Mouse (Mus musculus): ENCODE measurements around the gene Map7d1.

Map7d1 gene

DNA sequence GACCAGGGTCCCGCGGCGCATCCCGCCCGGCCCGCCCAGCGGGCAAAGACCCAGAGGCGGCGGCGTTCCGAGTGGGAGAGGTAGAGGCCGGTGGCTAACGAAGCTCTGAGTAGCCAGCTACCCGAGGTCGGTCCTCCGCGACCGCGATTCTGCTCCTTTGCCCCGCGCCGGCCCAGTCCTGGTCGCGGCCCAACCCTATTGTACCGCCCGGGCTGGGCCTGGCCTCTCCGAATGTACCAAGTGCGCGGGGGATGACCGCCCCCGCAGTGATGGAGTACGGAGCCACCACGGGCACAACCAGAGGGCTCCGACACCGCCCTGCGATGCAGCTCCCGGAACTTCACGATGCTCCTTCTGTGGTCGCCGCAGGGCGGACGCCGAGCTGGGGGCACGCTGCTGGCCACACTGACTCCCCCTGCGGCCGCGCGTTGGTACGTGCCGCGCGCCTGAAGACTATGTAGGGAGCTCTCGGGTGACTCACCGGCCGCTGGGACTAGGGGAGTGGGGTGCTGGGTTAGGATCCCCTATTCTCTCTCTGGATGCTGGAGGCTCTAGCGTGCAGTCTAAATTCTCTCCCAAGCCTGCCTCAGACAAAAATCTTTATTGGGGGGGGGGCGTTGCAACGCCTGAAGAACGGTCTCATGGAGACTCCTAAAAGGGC, at the start of gene Map7d1:
Gene Map7d1, minus strand, starts transcription at position 213 of the 661 bp plus-strand sequence.
- peak; percentile 90 for DNase-seq (ENCODE audit: low spot score)

- DNase-seq (ENCODE audit: low spot score) = no peak
Observed at GRCm38 (mm10) chr4:126305428-126305827, 49.3 kb upstream of the Map7d1 start.

DNA sequence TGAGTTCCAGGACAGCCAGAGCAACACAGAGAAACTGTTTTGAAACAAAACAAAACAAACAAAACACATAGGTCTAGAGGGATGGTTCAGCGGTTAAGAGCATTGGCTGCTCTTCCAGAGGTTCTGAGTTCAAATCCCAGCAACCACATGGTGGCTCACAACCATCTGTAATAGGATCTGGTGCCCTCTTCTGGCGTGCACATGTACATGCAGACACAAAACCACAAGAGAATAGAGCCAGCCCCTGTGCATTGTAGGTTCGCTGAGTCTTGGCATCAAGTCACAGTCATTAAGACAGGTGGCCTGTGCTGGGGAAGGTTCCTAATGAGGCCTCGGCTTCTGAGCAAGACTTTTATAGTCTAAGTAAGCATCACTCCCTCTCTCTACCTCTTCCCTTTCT, 47.7 kb upstream of the Map7d1 start:
- DNase-seq (ENCODE audit: low spot score) = no peak

GRCm38 (mm10) chr4:126301584-126302309, 45.6 kb upstream of the Map7d1 start:
- DNase-seq (ENCODE audit: low spot score) = no peak

- DNase-seq (ENCODE audit: low spot score) = no peak
Observed at GRCm38 (mm10) chr4:126300916-126301583, 44.9 kb upstream of the Map7d1 start.

GRCm38 (mm10) chr4:126296617-126297101, 40.5 kb upstream of the Map7d1 start:
- DNase-seq (ENCODE audit: low spot score) = no peak

DNA sequence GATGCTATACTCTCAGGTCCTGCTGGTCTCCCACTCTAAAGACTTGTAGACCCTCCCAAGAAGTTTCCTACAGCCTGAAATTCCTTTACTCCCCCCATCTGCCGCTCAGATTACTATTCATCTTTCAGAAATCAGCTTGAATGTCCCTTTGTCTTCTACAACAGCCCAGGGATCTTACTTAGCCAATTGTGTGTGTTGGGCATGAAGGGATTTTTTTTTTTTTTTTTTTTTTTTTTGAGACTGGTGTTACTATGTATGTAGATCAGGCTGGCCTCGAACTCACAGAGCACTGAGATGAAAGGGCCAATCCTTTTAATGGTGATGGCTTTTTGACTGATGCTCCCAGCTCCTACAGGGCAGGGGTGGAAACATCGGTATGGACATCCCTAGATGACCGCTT, 39.8 kb upstream of the Map7d1 start:
- DNase-seq (ENCODE audit: low spot score) = no peak

DNA sequence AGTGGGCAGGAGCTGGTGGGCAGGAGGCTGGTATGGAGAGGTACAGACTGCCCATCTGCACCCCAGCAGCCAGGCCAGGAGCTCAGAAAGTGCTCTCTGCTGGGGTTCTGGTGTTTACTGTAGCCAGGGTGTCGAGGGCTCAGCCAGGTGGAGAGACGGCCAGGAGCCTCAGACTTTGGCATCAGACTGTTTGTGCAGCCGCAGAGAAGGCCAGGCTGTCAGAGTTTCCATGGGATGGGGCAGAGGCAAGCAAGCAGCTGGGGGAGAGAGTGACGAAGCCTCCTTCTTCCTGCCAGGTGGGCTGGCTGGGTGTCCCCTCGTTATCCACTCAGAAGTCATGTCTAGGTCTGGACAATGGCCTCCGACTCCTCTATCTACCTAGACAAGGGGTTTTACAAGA, 39.0 kb upstream of the Map7d1 start:
- DNase-seq (ENCODE audit: low spot score) = no peak

- no peak for DNase-seq (ENCODE audit: low spot score)
Observed at GRCm38 (mm10) chr4:126291196-126291595, 35.1 kb upstream of the Map7d1 start.

- DNase-seq (ENCODE audit: low spot score) = no peak
Observed at GRCm38 (mm10) chr4:126290314-126290713, 34.2 kb upstream of the Map7d1 start.

DNA sequence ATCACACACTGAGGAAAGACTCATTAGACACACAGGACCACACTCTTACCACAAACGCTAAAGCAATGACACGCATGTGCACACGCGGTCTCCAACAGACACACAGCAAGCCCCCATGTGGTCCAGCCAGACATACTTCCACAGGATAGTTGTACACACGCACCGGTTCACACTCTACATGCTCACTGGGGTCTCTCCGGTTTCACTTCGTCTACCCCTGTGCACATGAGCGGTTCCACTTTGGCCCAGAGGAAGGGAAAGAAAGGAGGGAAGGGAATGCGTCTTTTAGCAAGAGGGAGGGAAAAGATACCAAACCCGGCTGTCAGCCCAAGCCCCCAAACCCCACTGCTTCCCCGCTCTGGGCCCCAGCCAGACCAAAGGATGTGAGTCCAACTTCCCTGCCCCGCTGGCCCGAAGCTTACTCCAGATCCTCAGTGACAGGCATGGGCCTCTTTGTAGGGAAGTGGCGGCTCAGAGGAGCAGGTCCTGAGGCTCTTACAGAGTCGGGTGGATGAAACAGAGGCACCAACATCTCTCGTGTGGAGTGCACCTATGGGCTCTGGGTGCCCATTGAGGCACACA, 32.0 kb upstream of the Map7d1 start:
- no peak for DNase-seq (ENCODE audit: low spot score)

DNA sequence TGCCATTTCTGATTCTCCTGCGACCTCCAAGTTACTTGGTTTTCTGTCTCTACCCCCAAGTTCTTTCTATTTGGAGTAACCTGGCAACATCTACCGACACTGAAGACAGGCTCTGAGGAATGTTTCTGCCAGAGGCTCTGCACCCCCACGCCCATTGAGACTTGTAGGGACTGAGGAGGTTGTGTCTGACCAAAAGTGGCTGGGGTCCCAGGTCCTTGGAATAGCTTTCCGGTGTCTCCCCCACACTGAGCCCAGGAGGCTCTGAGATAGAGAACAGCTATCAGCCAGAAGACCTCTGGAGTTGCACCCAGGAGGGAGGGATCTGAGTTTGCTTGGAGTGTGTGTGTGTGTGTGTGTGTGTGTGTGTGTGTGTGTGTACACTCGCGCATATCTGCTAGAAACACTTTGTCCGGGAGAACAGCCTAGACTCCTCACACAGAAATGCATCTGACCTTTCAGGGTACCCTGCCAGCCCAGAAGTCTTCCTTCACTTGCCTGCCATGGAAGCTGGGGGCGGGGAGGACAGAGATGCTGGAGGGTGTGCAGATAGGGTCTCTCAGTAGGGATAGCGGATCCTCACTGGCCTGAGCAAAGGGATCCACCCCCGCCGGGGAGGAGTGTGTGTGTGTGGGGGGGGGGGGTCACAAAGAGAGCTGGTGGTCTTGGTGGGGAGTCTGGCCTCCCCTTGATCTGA, 31.3 kb upstream of the Map7d1 start:
- no peak for DNase-seq (ENCODE audit: low spot score)

DNA sequence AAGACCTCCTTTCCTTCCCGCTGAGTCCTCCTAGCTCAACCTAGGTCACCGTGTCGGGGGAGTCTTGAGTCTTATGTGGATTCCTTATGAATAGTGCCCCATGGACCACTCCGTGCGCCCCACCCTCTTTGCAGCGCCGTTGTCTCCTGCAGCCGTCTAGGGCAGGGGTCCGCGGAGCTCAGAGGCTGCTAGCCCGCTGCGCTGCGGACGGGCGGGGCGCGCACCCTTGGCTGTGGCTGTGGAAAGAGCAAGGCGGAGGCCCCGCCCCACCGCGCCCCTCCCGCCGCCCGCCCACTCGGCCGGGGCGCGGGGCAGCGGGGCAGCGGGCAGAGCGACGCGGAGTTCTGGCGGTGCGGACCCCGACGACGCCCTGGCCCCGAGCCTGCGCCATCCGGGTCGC, 30.3 kb upstream of the Map7d1 start, which contains the start of gene Col8a2:
Gene Col8a2, plus strand, starts transcription at position 302 of the 400 bp plus-strand sequence.
- no peak for DNase-seq (ENCODE audit: low spot score)

GRCm38 (mm10) chr4:126283582-126283981, 27.4 kb upstream of the Map7d1 start:
- DNase-seq (ENCODE audit: low spot score) = no peak

GRCm38 (mm10) chr4:126281706-126282105, 25.6 kb upstream of the Map7d1 start:
- no peak for DNase-seq (ENCODE audit: low spot score)

DNA sequence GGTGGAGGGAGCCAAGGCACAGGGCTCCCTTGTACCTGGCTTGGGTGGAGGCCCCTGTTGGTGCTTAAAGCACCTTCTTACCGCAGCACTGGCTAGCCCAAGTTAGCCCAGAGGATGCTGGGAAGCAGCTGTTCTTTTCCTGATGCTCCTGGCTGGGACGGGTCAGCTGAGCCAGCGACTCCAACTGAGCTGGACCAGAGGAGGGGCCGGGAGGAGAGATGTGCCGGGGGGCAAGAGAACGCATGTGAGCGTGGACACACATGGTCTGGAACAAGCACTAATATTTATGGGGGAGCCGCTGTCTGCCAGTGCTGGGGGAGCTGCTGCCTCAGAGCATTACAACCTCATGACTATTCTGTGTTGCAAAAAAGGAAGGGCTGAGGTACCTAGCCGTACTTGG, 22.8 kb upstream of the Map7d1 start:
- no peak for DNase-seq (ENCODE audit: low spot score)

- DNase-seq (ENCODE audit: low spot score) = no peak
Observed at GRCm38 (mm10) chr4:126278565-126278915, 22.4 kb upstream of the Map7d1 start.

DNA sequence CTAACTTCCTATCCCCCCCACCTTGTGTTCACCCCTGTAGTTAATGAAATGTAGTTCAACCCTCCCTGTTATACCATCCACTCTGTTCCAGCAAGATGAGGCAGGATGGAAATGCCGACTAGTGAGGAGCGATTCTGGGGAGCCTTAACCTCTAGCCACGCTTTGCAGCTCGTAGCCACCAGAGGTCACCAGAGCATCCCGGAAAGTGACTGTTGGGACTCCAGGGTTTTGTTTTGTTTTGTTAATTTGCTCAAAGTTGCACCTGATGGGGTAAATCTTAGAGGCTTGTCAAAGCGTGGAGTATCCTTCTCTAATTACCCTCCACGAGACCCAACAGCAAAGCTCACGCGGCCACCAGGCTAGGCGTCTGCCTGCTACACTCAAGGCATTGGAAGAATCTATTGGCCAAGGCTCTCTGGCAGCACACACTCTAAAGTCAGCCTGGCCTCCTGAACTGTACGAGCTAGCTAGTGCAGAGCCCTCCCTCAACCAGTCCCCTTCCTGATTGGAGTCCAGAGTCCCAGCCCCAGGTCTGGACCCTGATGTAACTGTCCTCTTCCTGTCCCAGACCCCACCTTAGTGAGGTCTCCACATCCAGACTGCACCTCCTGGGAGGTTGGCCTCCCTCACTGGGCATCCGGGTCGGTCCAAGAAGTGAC, 21.9 kb upstream of the Map7d1 start:
- DNase-seq (ENCODE audit: low spot score) = peak; percentile 37

DNA sequence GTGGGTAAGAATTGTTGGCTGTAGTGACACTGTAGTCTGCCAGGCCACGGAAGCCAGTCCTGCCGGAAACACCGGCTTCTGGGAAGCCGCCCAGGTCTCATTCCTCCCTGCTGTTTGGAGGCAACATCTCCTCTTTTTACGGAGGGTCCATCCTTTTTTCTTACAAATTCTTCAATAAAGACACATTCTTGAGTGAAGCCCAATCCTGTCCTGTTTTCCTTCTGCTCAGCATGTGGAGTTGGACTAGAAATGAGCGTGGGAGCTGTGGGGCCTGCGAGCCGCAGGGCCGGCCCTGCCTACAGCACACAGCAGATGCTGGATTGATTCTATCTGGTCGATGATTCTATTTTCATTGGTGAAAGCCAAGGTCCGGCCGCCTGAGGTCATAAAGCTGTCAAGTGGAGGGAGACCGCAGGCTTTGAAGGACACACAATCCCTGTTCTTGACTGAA, 19.6 kb upstream of the Map7d1 start:
- no peak for DNase-seq (ENCODE audit: low spot score)

- DNase-seq (ENCODE audit: low spot score) = no peak
Observed at GRCm38 (mm10) chr4:126275081-126275480, 18.9 kb upstream of the Map7d1 start.

DNA sequence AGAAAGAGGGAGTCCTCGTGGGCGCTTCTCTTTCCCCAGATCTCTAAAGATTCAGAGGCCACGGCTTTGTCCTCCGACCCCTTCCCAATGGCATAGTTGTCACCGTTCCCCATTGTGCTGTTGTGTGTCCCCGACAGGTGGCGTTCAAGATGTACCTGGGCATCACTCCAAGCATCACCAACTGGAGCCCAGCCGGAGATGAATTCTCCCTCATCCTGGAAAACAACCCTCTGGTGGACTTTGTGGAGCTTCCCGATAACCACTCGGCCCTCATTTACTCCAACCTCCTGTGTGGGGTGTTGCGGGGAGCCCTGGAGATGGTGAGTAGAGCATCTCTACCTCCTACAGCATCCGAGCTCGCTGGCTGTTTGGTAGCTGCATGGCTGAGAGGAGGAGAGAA, 17.6 kb upstream of the Map7d1 start:
- DNase-seq (ENCODE audit: low spot score) = no peak
